Mouse (Mus musculus): Measurements from ENCODE around the gene Sdhaf3.

DNA sequence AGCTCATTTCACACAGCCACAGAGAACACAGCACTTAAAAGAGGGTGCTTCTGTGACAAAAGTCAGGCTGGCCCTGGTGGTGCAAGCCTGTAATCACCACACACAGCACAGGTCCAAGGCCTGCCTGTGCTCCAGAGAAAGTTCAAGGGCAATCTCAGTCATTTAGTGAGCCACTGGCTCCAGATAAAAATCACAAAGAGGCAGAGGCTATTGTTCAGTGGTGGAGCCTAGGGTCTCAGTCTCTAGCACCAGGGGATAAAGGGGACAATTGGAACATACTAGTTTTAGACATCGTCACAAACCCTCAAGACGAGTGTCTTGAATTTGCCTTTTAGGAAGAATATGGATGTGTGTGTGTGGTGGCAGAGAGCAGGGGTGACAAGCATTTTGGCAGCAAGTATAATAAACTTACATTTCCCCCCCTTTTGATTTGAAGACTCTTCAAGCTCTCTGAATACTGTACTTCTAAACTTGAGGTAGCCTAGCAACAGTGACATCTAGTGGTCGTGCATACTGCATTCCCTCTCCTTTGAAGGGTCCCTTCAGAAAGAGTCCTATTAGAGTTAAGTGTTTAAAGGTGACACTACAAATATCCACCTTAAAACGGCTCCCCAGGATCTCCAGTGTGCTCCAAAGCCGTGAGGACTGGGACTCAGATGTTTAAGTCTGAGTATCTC lies 40.8 kb upstream of the Sdhaf3 start:
- TF ChIP-seq CTCF (IDR thresholded peaks at IDR 0.05; ENCODE audit: insufficient read depth, low read depth, low read length) = no peak
- no peak for TF ChIP-seq POLR2A (IDR thresholded peaks at IDR 0.05; ENCODE audit: insufficient read depth, low read depth, low read length)

Data from olfactory bulb, adult 2 months (tissue).